Mouse (Mus musculus) liver, embryonic 14.5 days (tissue): ENCODE results near the gene Col19a1. TPM values are rescaled to one million over a fixed set of nuclear protein-coding genes. Genes with fewer than 3 reads are reported as not detected.

Experiments
- ATAC-seq: fragments of 200-750 bp; cut with Nextera tagmentation; 2 replicates; pipeline ENCODE4 v1.8.0; 2017; ENCODE audit warnings: moderate number of reproducible peaks, mild to moderate bottlenecking, moderate library complexity; ENCODE audit not compliant: insufficient read depth
- DNase-seq, 3 experiments: peaks; one replicate each; pipeline ENCODE4 v3.0.0-alpha.2; 2012 to 2013; ENCODE audit warnings: low read depth in 3 of 3, low spot score in 3 of 3
- H3K27ac ChIP-seq: fragments of 300-500 bp; sonication (generic); 2 replicates; pipeline ENCODE4 v1.5.1; 2014; ENCODE audit warnings: moderate library complexity, mild to moderate bottlenecking, control low read depth, inconsistent platforms
- H3K27me3 ChIP-seq: fragments of 300-500 bp; sonication (generic); 2 replicates; pipeline ENCODE4 v1.6.1; 2014; ENCODE audit warnings: mild to moderate bottlenecking, low read length, moderate library complexity; ENCODE audit not compliant: control insufficient read depth, insufficient read depth
- H3K36me3 ChIP-seq: fragments of 300-500 bp; sonication (generic); replicated peaks from 2 replicates; pipeline ENCODE4 v1.6.1; 2014; ENCODE audit warnings: low read depth; ENCODE audit not compliant: control insufficient read depth, insufficient read depth
- H3K4me1 ChIP-seq, 2 experiments: fragments of 200-500 bp in 1 of 2; fragments of 300-500 bp in 1 of 2; sonication (generic) in 1 of 2; replicated peaks; 2 replicates each; pipeline ENCODE4 v1.6.1; 2012 to 2014; ENCODE audit warnings: antibody characterized with exemption in 1 of 2, inconsistent platforms in 1 of 2, low read length in 1 of 2; ENCODE audit not compliant: control insufficient read depth in 2 of 2, insufficient read depth in 2 of 2
- H3K4me2 ChIP-seq: fragments of 300-500 bp; sonication (generic); 2 replicates; pipeline ENCODE4 v1.6.1; 2014; ENCODE audit warnings: low read depth, mild to moderate bottlenecking, control low read depth, moderate library complexity
- H3K4me3 ChIP-seq, 2 experiments: fragments of 200-500 bp in 1 of 2; fragments of 300-500 bp in 1 of 2; sonication (generic) in 1 of 2; 2 replicates each; pipeline ENCODE4 v1.5.1; 2012 to 2014; ENCODE audit warnings: low read depth in 2 of 2, low read length in 2 of 2, mild to moderate bottlenecking in 2 of 2, control low read depth in 1 of 2, inconsistent platforms in 1 of 2, moderate library complexity in 1 of 2; ENCODE audit not compliant: insufficient read depth in 1 of 2
- H3K9ac ChIP-seq: fragments of 300-500 bp; sonication (generic); replicated peaks from 2 replicates; pipeline ENCODE4 v1.6.1; 2014; ENCODE audit warnings: mild to moderate bottlenecking, control low read depth, moderate library complexity
- H3K9me3 ChIP-seq: fragments of 300-500 bp; sonication (generic); 2 replicates; pipeline ENCODE4 v1.6.1; 2016; ENCODE audit warnings: low read length, mixed read lengths; ENCODE audit not compliant: control insufficient read depth
- CTCF ChIP-seq: IDR thresholded peaks from 2 replicates; pipeline ENCODE4 v1.5.1; 2016; ENCODE audit warnings: antibody characterized with exemption, low read depth, control low read depth
- EP300 ChIP-seq: IDR thresholded peaks from 2 replicates; pipeline ENCODE4 v1.6.1; 2016; ENCODE audit warnings: antibody characterized with exemption, low read depth
- WGBS: fragments of 180-500 bp; shearing (Covaris S2); extraction: QIAGEN DNeasy Blood & Tissue Kit; methylation state at CpG from one replicate; pipeline ENCODE4 v1.1.7; 2014; ENCODE audit not compliant: insufficient replicate concordance; 5-methylcytosine and 5-hydroxymethylcytosine counted together
- polyA plus RNA-seq, 2 experiments: library from polyadenylated mRNA; depleted of rRNA in 1 of 2; stranded (reverse) in 1 of 2; unstranded in 1 of 2; fragments of >200 nt; fragmentation: Nextera tagmentation in 1 of 2; extraction: Ambion mirVana in 1 of 2; gene quantifications; 2 replicates each; pipeline versions ENCODE4 v1.2.1 to v1.2.3; 2012 to 2014

The Col19a1 gene
- polyA plus RNA-seq, 2 experiments = not detected

- Histone ChIP-seq H3K36me3 (no peaks in the 10 kb centered on the region), H3K4me3 (no peak overlapping the region), H3K9me3 (no peaks in the 10 kb centered on the region), H3K9ac (no peak overlapping the region), H3K4me2 (no peak overlapping the region), H3K27ac (no peak overlapping the region), H3K4me1 (no peaks in the 10 kb centered on the region), H3K27me3 (no peaks in the 10 kb centered on the region)
- TF ChIP-seq CTCF (no peak), EP300 (no peak)
- DNase-seq (no peak), ATAC-seq (no peak)
- WGBS = 58% methylated on average over 3 of the region's 3 CpGs
Measured at GRCm38 (mm10) chr1:24316490-24316889, 270.8 kb downstream of the Col19a1 start.

GRCm38 (mm10) chr1:24310847-24311246 is 276.4 kb downstream of the Col19a1 start:
- H3K4me1 ChIP-seq = no peaks in the 10 kb centered on the region
- WGBS = 42% methylated on average over 4 of the region's 4 CpGs
- ATAC-seq (no peak), DNase-seq (no peak)
- H3K4me2 ChIP-seq = no peak overlapping the region
- H3K27ac ChIP-seq = no peak overlapping the region
- H3K4me3 ChIP-seq = no peak overlapping the region
- H3K9me3 ChIP-seq = no peaks in the 10 kb centered on the region
- TF ChIP-seq EP300 (no peak), CTCF (no peak)
- no peak overlapping the region for H3K9ac ChIP-seq
- H3K36me3 ChIP-seq = no peaks in the 10 kb centered on the region
- H3K27me3 ChIP-seq = no peaks in the 10 kb centered on the region

- 31% methylated on average over 2 of the region's 2 CpGs for WGBS
- no peak overlapping the region for H3K9ac ChIP-seq
- no peak for ATAC-seq
Measured at GRCm38 (mm10) chr1:24310193-24310592, 277.1 kb downstream of the Col19a1 start.

GRCm38 (mm10) chr1:24303077-24303476 is 284.2 kb downstream of the Col19a1 start:
- Histone ChIP-seq H3K4me2 (no peak overlapping the region), H3K4me1 (no peaks in the 10 kb centered on the region), H3K9me3 (no peaks in the 10 kb centered on the region), H3K36me3 (no peaks in the 10 kb centered on the region), H3K27me3 (no peaks in the 10 kb centered on the region), H3K4me3 (no peak overlapping the region), H3K9ac (no peak overlapping the region), H3K27ac (no peak overlapping the region)
- 60% methylated on average over 7 of the region's 7 CpGs for WGBS
- DNase-seq (no peak), ATAC-seq (no peak)
- no peak for TF ChIP-seq CTCF
- no peak for TF ChIP-seq EP300

More at GRCm38 (mm10) chr1:24310193-24310592, 277.1 kb downstream of the Col19a1 start:
- no peak for DNase-seq
- no peaks in the 10 kb centered on the region for H3K9me3 ChIP-seq
- H3K36me3 ChIP-seq = no peaks in the 10 kb centered on the region
- H3K4me2 ChIP-seq = no peak overlapping the region
- TF ChIP-seq EP300 = no peak
- no peak for TF ChIP-seq CTCF
- no peak overlapping the region for H3K4me3 ChIP-seq
- no peak overlapping the region for H3K27ac ChIP-seq
- no peaks in the 10 kb centered on the region for H3K4me1 ChIP-seq
- no peaks in the 10 kb centered on the region for H3K27me3 ChIP-seq

- Histone ChIP-seq H3K9me3 (no peaks in the 10 kb centered on the region), H3K9ac (no peak overlapping the region), H3K27ac (no peak overlapping the region), H3K4me2 (no peak overlapping the region), H3K4me1 (no peaks in the 10 kb centered on the region), H3K4me3 (no peak overlapping the region), H3K27me3 (no peaks in the 10 kb centered on the region), H3K36me3 (no peaks in the 10 kb centered on the region)
- DNase-seq (peak in 1 of 3 experiments; percentile 2), ATAC-seq (no peak)
- TF ChIP-seq CTCF (peak; percentile 67), EP300 (no peak)
- 18% methylated on average over 8 of the region's 8 CpGs for WGBS
Measured at GRCm38 (mm10) chr1:24302674-24303073, 284.6 kb downstream of the Col19a1 start.
